Mouse (Mus musculus) ES-Bruce4 (cell line): ENCODE measurements at regions not wholly inside any gene's neighbourhood (a gene's known extent, or its start where the extent isn't known, plus 50 kb on each side); places are given as distances from the start of the nearest gene placed in this dataset.

Source experiments
- CTCF ChIP-seq: IDR thresholded peaks from one replicate; pipeline ENCODE4 v1.8.1; 2011; ENCODE audit warnings: low read depth, low read length
- EP300 ChIP-seq: IDR thresholded peaks from 2 replicates; pipeline ENCODE4 v1.6.1; 2011; ENCODE audit warnings: low read depth, low read length; ENCODE audit not compliant: insufficient read depth

- TF ChIP-seq EP300, result no peak
- TF ChIP-seq CTCF, result no peak
Measured at GRCm38 (mm10) chr10:96371321-96371653, 234.9 kb downstream of the Gm5426 start.
